Mouse (Mus musculus) cerebellum, adult 11 months (tissue): ENCODE data around the gene Prrt3.

ENCODE experiments used
- DNase-seq: peaks from one replicate; pipeline ENCODE4 v3.0.0; 2022

Gene Prrt3

DNA sequence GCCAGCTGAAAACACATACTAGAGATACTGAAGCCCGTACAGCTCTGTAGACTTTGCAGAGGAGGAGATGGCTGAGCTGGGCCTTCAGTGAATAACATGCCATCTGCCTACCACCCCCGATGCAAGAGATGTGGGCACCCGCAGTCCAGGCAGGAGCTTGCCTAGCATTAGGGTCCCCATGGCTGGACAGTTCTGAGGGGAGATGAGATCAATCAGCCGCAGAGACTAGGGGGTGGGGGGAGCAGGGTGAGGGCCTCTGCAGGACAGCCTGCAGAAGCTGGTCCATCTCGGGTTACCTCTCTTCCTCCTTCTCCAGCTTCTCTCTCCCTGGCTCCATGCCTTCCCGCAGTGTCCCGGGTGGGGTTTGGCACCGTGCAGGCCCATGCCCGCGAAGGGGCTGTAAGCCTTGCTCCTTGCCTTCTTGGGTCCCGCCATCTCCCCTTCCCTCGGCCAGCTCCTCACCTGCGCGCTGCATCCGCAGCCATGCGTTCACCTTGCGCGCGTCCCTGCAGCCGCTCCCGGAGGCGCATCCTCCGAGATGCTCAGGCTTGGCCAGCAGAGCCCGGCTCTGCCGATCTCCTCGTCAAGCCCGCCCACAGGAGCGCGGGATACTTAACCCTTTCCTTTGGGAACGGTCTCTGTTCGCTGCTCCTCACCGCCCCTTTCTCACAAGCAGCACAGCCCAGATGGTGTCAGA is at the start of gene Prrt3:
Gene Prrt3 (minus strand): TSS at position 544 of the 697 bp plus-strand sequence.
- DNase-seq: peak; percentile 79

DNA sequence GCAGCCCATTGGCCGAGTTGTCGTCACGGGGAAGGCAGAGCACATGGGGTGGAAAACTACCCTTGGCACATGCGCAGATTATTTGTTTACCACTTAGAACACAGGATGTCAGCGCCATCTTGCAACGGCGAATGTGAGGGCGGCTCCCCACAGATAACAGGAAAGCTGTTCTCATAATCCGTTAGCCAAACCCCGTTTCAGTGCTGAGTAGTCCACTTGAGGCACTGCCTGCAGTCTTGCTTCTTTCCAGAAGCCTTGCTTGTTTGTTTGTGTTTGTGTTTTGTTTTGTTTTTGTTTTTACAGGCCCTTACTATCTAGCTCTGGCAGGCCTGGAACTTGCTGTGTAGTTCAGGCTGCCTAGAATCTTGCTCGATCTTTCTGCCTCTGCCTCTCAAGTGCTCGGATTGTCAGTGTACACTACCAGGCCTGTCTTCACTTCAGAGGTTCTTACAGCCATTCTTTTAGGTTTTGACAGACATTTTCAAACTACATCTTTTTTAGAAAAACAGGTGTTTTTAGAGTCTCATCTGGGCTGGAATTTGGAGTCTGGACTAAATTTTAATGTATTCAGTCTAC is 42.3 kb upstream of the Prrt3 start:
- DNase-seq: no peak

DNA sequence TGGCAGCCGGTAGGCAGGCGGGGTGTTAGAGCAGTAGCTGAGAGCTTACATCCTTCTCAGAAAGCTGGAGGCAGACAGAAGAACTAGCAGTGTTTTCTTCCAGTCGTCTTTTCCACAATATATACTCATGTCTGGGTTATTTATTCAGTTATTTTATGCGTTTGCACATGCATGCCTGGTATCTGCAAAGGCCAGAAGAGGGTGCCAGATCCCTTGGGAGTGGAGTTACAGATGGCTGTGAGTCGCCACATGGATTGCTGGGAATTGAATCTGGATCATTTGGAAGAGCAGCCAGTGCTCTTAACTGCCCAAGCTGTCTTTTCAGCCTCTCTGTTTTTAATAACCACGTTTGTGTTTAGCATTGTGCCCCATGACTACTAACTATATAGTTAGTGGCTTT is 39.9 kb upstream of the Prrt3 start:
- no peak for DNase-seq

DNA sequence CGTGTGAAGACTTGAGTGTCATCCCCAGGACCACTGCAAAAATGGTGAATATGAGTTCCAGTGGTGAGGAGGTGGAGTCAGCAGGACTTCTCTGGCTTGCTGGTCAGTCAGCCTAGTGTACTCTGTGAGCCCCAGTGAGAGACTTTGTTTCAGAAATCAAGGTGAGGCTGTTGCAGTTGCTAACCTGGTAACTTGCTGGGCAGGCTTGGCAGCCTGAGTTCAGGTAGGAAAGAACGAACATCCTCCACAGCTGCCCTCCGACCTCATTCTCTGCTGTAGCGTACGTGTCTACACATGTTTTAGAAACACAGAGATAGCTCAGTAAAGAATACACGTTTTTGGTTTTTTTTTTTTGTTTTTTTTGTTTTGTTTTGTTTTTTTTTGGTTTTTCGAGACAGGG is 33.2 kb upstream of the Prrt3 start:
- DNase-seq: no peak

DNA sequence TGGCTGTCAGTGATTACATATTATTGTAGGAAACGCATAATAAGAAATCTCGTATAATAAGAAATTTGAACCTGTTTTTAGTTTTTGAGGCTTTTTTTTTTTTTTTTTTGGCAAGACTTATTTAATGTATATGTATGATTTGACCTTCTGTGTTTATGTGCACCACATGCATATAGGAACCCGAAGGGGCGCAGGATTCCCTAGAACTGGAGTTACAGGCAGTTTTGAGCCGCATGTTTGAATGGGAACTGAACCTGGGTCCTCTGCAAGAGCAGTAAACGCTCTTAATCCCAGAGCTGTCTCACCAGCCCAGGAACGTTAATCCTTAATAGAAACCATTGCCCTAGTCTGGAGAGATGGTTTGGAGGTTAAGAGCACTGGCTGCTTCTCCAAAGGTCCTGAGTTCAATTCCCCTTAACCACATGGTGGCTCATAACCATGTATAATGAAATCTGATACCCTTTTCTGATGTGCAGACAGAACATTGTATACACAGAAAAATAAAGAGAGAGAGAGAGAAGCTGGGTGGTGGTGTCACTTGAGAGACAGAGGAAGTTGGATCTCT is 30.2 kb upstream of the Prrt3 start:
- DNase-seq: no peak

DNA sequence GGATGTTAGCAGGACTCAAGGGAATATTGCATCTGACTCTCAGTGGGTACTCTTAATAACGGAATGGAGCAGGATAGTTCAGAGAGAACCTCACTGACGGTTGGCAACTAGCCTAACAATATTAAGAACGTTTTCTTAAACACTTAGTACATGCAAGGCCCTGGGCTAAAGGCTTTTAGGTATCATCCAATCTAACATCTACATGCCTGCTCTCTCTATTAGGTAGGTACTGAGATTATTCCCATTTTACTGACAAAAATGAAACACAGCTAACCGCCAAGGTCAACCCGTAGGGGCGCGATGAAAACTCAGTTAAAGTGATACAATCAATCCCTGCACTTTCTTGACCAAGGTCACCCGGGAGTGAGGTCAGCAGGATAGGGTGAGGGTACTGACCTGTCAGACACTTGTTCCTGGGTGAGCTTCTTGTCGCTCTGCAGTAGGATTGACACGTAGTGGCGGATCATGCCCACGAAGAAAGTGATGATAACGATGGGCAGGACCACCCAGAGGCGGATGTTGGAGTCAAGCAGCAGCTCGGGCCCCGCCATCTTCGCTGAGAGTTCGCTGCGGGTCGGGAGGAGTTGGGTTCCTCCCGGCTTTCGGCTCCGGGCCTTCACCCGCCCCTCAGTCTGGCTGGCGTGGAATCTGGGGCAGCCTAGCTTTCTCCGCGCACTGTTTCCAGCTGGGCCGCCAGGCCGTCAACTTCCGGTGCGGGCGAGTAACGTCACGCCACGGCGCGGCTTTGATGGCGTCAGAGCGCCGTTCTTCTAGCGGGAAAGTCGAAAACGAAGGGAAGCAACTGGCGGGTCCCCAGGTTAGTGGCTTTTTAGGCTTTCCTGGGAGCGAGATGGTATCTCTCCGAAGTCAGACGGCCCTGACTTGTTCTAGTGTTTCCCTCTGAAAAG is 29.5 kb upstream of the Prrt3 start, which contains the start of the genes Emc3 and Fancd2:
Gene Emc3 (minus strand): TSS at position 721 of the 908 bp plus-strand sequence.
Gene Fancd2 (plus strand): TSS at position 751 of the 908 bp plus-strand sequence.
- peak; percentile 86 for DNase-seq

DNA sequence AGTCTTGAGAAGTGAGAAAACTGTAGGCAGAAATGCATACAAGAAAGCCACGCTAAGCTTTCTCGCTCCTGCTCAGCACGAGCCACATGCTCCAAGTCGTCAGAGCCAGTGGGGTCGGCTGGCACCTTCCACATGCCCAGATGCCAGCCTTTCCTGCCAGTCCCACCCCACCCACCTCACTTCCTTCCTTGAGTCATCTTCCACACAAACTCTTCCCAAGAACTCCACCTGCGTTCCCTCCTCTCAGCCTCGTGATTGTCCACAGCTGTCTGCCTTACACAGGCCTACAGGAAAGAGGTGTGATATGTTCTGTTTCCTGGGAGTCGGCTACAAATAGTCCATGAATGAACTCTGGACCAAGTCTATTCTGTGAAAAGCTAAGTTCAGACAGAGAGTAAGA is 21.7 kb upstream of the Prrt3 start:
- no peak for DNase-seq

DNA sequence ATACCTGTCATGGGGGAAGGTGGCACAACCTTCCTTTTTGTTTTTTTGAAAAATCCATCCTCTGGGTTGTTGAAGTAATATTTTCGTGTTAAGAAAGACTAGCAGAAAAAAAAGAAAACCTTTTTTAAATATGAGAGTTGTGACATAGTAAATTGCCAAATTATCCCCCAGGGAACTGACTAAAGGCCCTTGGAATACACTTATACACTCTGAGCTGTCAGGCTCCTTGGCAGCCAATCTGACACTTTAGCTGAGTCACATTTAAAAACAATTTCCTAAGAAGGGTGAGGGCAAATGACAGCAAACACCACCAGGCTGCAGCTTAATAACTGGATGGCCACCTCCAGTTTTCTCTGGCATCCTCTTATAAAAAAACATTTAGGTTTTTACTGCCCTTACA is 20.6 kb upstream of the Prrt3 start:
- no peak for DNase-seq

DNA sequence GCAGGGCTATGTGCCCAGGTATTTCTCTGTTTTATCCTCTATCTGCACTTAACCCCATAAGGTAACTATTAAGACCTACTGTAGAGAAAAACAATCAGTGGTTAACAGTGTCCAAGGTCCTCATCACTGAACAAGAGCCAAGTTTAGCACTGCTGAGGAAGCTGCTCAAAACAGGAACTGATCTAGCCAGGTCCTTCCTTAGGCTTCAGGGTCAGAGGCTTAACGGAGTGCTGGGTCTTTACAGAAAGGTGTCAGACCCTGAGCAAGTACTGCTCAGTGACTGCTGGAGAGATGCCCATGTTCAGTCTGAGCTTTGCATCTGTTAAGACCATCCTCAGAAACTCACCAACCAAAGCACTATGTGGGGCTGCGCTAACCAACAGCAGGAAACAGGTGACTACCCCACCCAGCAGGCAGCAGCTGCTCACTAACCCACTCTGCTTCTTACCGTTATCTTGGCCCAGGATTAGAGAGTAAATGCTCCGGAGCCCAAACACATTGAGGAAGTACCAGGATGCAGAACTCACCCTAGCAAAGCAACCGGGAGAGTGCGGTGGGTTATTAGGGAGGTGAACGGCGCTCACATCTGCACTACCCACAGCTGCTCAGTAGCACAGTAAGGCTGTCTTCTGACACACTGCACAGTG is 15.8 kb upstream of the Prrt3 start:
- no peak for DNase-seq

DNA sequence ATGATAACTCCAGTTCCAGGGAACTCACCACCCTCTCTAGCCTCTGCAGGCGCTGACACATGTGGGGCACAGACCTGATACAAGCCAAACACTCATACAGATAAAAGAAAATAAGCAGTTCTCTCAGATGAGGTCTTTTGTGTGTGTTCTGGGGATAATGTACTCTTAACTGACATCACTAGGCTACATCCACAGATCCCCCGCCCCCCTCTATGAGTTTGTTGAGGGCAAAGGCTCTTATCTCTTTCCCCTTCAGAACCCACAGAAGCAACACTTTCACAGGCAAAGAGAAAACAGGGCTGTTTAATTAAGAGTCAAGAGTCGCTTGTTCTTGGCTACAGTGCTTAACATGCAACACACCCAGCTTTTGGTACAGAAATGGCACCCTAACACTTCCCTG is 12.9 kb upstream of the Prrt3 start:
- DNase-seq: no peak

DNA sequence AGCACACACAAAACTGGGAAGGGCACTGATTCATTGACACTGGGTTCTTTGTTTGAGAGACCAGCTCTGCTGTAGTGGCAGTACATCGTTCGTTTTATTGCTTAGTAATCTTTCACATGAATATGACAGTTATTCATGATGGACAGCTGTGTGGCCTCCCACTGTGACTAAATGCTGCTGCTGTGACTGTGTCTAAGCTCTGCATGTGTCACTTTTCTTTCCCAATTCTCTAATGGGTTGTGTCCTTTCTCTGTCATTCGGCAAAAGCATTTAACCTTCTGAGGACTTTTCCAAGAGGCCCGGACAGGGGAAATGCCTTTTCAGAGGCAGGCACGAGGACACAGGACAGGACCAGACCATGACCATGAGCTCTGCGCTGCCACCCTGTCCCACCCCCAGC is 12.2 kb upstream of the Prrt3 start:
- DNase-seq: no peak

DNA sequence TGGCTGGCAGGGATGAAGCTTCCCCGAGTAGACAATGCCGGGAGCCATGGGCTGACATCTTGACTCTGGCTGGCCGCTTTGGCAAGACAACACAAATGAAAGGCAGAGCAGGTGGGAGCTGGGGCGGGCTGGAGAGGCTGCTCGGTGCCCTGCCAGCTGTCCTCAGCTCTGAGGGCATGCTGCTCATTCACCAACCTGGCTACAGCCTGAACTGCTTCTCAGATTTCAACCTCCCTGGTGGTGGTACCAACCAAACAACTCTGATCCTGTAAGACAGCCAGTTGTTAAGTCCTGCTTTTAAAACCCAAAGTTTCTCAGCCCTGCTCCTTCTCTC is 7.2 kb upstream of the Prrt3 start:
- DNase-seq: peak; percentile 73

DNA sequence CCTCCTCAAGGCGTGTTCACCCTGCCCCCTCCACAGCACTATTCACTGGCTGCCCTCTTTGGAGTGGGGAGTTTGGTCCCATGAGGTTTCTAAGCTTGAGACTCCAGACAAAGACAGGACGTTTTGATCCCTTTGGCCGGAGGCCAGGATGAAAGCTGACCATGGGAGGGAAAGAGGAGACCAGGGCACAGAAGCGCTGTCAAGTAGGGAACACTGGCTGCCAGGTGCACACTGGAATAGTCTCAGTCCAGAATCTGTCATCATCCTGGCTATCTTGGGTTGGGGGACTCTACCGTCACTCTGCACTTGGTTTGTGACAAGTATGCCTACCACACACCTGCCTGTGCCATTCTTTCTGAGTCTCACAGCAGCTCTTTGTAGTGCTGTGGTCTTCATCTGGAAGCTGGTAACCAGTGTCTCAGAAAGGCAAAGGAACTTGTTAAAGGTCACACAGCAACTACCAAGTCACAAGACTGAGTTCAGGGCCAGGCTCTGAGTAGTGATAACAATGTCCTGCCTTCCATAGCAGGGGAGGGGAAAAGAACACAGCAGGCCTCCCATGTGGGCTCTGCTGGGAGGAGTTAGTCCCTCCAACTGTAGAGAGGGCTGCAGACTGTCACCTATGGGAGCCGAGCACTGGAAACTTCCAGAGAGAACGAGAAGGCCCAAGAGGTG is 6.7 kb upstream of the Prrt3 start:
- DNase-seq: no peak

DNA sequence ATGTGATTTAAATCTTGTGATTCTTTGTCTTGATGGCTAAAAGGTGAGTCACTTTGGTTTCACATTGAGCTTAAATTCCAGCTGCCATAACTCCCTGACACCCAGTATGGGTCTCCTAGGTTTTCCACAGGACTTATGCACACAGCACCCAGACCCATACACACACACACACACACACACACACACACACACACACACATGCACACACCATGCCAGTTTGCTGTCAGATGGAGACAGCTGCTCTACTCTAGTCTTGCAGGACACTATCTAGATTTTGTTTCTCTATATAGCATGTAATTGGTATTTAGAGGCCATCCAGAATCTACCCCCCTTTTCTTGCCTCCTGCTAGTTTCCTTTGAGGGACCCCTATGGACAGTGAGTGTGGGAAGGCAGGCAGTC is 5.4 kb upstream of the Prrt3 start:
- DNase-seq: no peak

DNA sequence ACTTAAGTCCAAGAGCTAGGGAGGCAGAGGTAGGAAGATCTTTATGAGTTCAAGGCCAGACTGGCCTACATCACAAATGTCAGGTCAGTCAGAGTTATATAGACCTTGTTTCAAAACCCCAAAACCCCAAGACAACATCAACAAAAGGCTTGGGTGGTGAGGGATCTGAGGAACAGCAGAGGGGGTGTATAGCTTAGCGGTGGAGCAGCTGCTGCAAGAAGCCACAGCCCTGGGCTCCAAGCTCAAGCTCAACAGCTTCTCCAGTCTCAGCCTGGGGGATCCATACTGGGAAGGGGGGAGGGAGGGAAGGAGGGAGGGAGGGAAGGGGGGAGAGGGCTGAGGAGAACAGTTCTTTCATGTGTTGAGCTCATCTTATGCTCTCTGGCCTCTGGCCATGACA is 4.0 kb upstream of the Prrt3 start:
- DNase-seq: no peak

DNA sequence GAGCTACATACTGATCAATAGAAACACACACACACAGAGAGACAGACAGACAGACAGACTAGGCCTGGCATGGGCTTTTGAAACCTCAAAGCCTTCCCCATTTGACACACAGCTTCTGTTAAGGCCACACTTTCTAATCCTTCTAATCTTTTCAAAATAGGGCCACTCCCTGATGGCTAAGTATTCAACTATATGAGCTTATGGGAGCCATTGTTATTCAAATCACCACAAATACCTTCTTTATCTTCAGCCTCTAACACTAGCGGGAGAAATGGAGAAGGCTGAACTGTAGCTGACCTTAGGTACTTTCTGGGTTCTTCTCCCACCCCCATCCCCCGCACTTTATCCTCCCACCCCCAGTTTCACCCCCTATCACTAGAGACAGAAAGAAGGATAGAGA is 1.1 kb upstream of the Prrt3 start:
- no peak for DNase-seq

DNA sequence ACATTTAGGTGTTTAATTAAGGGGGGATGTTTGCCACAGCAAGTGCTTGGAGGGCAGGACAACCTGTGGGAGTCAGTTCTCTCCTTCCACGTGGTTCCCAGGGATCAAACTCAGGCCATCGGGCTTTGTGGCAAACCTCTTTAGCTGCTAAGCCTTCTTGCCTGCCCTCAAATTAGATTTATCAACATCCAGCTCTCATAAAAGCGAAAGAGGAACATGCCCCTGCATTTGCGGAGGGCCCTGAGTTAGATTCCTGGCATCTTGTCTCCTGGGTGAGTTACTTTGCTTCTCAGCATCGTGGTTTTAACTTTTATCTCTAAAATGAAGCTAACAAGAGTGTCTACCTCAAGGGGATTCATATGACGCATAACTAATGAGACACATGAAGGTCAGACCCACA is 2.4 kb downstream of the Prrt3 start:
- no peak for DNase-seq

DNA sequence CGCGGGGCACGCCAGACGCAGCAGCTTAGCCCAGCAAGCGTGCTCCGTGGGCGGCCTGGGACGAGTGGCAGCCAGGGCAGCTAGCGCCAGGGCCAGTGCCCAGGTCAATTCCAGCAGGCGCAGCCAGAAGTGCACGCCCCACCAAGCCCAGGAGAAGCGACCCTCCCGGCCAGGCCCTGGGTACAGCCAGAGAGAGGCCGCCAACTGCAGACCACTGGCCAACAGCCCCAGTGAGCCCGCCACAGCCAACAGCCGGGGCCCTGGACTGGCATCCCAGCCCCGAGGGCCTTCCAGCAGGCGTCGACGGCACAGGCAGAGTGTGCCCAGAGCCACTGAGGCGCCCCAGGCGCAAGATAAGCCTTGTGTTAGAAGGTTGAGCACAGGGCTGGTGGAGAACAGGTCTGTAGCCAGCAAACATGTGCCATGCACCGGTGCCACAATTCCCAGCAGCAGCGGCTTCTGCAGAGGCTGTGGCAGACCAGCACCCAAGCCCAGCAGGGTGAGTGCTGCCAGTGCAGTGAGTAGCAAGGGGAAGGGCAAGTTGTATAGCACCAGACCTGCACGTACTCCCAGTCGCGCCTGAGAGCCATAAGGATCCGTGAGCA is 6.6 kb downstream of the Prrt3 start:
- DNase-seq: no peak

DNA sequence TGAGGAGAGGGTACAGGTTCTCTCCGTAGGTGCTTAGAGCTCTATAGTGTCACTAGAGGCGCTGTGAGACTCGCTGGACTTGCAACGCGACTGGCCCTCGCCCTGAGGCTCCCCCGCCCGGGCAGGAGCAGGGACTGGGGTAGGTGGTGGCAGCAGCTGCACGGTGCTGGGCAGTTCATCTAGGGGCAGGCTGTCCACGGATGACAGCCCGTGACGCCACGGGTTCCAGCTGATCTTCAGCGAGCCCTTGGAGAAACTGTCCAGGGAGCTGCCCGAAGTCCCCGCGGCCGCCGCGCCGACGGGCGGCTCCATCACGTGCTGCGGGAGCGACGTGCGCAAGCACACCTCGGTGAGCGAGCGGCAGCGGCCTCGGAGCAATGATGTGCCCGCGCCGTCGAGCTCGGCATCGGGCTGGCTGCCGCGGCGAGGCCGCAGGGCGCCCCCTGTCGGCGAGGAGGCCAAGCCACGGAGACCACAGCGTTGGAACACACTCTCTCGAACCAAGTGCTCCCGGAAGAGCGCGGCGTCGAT is 7.4 kb downstream of the Prrt3 start:
- no peak for DNase-seq

DNA sequence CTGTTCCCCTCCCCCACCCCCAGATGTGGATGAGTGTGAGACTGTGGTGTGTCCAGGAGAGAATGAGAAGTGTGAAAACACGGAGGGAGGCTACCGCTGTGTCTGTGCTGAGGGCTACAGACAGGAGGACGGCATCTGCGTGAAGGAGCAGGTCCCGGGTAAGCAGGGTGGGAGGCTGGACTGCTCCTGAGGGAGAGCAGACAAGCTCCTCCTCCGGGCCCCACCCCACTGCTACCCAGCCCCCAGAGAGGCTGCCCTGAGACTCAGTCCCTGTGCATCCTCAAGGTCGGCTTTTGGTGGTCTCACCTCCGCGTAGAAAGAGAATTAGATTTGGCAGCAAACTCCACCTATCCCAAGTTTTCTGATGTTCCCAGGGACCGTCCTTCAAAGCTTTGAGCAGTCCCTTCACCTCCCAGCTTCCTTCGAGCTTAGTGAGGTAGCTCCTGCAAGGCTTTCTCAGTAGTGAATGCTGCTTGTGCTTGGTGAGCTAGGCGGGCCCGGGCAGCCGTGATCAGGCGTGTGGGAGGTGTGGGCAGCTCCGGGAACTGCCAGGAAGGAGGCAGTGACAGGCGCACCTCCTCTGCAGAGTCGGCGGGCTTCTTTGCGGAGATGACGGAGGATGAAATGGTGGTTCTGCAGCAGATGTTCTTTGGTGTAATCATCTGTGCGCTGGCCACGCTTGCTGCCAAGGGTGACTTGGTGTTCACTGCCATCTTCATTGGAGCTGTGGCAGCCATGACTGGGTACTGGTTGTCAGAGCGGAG is 9.4 kb downstream of the Prrt3 start:
- no peak for DNase-seq

DNA sequence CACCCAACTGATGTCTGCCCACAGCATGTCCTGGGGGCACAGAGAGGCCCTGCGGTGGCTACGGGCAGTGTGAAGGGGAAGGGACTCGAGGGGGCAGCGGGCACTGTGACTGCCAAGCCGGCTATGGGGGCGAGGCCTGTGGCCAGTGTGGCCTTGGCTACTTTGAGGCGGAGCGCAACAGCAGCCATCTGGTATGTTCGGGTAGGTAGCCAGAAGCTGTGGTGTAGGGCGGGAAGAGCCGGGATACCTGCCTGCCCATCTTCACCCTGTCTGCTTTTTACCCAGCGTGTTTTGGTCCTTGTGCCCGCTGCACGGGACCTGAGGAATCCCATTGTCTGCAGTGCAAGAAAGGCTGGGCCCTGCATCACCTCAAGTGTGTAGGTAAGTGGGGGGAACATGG is 12.3 kb downstream of the Prrt3 start:
- no peak for DNase-seq
